Mouse (Mus musculus) erythroblast, adult 5-6 weeks (primary cell): ENCODE data around the gene Klhl40. TPM values are rescaled to one million over a fixed set of nuclear protein-coding genes. Genes with fewer than 3 reads are reported as not detected.

Source experiments
- ATAC-seq: replicated peaks from 2 replicates; pipeline ENCODE4 v1.8.0; 2016; ENCODE audit warnings: moderate number of reproducible peaks, mild to moderate bottlenecking, moderate TSS enrichment, inconsistent platforms; ENCODE audit not compliant: poor library complexity, low FRiP score, severe bottlenecking
- total RNA-seq, 2 experiments: library from RNA; stranded (forward) in 1 of 2; stranded (reverse) in 1 of 2; fragments of 150-400 nt in 1 of 2; fragments of 200-764, 138-1000 nt in 1 of 2; gene quantifications; 2 replicates each; pipeline versions ENCODE4 v1.2.3 to v1.2.4; 2015 to 2017; ENCODE audit warnings: low replicate concordance in 2 of 2

Gene Klhl40
- total RNA-seq (2015; ENCODE audit: low replicate concordance) (not detected in 2 replicates), total RNA-seq (2017; ENCODE audit: low replicate concordance) (not detected in 2 replicates)

DNA sequence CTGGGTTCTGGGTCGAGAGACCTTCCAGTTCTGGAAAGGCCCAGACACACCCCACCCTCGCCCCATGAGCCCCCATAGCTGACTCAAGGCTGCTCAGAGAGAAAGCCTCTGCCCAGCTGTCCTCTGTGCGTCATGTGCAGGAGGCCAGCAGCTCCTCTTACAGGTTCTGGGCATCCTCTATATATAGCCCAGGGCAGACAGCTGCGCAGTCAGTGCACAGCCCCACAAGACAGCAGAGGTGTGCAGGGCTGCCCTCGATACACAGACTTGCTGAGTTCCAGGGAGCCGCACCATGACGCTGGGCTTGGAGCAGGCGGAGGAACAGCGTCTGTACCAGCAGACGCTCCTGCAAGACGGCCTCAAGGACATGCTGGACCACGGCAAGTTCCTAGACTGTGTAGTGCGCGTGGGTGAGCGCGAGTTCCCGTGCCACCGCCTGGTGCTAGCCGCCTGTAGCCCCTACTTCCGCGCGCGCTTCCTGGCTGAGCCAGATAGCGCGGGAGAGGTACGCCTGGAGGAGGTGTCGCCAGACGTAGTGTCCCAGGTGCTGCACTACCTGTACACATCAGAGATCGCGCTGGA is at the start of gene Klhl40:
Klhl40 (plus strand) TSS at position 124 of the 582 bp plus-strand sequence.
- no peak for ATAC-seq

GRCm38 (mm10) chr9:121740490-121740889 is 36.9 kb upstream of the Klhl40 start:
- ATAC-seq = no peak

DNA sequence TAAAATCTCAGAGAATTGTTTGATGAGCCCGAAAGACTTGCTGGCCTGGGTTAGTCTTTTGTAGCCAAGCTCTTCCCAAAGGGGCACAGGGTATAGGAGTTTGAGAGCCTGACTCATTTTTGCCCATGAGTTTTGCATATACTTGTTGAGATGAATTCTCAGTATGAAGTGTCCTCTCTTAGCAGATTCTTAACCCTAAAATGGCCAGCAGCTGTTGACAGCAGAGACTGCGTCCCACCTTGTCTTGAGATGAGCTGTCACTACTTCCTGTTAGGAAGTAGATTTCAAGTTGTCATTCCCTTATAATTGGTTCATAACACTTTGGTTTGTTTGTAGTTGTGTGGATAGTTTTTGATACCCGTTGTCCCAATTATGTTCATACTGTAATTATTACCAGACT is 36.2 kb upstream of the Klhl40 start:
- ATAC-seq = no peak

DNA sequence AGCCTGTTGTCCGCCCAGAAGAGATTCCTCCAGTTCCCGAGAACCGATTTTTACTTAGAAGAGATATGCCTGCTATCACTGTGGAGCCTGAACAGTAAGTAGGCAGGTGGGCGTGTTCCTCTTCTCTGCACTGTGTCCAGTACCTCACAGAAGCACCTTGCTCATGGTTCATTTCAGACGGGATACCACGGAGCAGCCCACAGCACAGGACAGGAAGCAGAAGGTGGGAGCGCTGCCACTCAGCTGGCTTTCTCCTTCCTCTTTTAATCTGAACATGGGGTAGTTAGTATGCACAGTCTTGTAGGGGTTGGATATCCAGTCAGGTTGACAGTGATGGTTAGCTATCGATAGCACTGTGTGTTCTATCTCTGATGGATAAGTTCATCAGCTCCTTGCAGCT is 33.4 kb upstream of the Klhl40 start:
- ATAC-seq = no peak

DNA sequence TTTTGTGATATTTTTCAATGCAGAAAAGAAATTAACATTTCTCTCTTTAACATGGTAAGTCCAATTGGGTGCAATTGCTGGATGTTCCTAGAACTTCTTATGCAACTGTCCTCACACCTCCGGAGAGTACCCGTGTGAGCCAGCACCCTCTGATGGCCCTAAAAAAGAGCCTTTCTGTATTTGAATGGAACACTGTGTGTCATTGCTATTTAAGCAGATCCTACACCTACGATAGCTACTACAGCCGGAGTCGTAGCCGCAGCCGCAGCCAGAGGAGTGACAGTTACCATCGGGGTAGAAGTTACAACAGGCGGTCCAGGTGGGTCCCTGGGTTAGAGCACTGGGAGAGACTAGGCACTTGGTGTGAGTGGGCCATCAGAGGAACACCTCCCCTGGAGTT is 24.6 kb upstream of the Klhl40 start:
- no peak for ATAC-seq

DNA sequence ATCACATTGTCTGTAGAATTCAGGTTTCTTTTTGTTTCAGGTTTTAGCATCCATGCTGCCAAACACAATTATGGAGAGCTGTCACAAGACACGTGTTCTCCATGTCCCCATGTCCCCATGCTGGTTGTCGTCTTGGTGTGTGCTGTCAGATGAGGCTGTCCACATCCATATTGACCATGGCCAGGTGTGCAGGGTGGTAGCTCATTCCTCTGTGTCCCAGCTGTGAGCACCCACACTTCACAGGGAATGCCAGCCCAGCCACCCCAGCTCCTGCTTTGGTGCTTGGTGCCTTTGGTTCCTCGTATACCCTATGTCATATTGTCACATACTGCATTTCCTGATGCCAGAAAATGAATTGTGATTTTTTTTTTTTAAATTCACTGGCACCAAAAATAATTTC is 22.8 kb upstream of the Klhl40 start:
- no peak for ATAC-seq

DNA sequence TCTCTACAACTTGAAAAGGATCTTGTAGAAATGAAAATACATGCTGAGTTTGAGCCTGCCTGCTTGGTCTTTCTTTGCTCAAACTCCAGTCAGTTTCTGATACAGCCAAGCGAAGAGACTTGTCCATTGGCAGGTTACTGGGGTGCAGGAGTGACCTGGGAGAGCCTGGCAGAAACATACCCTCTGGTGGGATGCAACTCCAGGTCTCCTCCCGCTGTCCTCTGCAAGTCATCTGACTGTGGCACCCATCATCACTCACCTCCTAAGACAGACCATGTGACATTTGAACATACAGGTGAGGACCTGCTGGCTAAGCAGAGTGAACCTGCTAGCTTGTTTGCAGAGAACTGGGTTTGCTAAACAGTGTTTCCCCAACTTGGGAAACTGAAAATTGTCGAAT is 20.6 kb upstream of the Klhl40 start:
- ATAC-seq = no peak

GRCm38 (mm10) chr9:121757432-121757831 is 20.0 kb upstream of the Klhl40 start:
- ATAC-seq = no peak

DNA sequence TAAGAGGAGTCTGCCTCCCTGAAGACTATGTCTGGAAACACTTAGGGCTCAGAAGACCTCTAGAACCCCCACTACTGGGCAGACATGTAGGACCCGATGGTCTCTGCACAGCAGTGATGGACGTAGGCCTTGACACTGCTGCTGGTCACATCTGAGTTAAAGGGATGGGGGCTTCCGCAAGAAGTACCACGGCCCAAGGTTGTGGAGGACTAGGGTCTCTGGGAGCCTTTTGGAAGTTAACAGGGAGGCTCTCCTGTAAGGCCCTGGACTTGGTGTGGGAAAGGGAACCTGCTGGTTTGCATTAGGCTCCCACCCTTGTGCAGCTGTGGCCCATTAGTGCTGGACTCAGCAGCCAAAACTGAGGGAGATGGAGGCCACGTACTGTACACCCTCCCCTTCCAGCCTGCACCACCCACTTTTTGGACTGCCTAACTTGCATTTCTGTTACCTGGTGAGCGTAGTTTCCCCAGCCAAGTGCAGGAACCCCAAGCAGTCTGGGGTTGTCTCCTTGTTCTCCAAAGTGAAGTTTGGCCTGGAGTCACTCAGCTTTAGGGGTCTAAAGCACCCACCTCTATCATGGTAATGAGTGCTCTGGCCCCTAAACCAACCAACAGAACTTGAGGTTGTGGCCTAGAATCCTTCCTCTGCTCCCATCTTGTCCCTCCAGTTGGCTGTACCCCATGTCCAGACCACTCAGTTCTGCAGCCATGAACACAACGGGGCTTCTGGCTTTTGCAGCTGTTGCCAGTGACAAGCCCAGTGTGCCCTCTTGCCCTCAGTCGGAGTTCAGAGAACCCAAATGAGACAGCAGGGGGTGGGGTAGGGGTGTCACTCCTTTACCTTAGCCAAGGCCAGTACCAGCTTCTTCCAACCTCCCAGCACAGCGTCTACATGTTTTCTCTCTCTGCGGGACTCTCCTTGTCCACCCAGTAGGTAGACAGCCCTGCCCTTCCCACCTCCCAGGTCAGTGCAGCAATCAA is 19.3 kb upstream of the Klhl40 start:
- ATAC-seq = no peak

DNA sequence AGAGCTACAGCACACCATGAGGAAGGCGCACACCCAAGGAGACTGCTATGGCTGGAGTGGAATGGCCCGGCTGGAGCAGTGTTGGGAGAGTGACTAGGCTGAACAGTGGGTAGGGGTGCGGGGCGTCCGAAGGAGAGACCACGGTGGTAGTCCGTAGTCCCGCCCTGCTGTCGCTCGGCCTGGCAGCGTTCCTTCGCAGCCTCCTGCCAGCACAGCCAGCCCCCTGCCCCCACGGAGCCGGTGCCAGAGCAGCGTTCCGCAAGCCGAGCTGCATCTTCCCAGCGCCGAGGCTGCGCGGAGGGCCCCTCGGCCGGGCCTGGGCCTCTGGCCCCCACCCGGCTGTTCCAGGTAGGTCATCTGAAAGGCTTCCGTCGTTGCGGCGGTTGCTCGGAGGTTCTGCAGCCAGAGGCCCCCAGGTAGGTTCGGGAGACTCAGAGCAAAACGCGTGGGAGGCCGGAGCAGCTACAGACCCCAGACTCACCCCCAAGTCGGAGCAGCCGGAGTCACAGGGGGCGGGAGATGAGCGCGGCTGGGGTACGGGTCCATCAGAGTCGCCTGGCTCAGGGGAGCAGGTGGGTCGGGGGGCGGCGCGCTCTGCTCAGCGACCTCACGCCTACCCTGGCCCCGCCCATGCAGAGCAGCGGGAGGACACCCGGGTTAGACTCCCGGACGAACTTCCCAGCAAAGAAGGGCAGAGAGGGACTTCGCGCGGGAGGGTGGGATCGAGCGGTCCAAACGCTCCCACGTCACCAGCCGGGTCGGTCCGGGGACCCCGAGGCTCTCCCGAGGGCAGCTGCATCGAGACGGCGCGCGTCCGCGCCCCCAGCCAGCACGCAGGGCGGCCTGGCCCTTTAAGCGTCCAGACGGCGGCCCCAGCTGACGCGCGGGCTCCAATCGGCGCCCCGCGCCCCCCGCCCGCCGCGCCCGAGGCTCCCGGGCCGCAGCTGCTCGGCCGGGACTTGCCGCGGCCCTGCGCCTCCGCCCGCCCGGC is 18.0 kb upstream of the Klhl40 start, which contains the start of gene Zfp651:
Zfp651 (plus strand) TSS at position 240 of the 991 bp plus-strand sequence.
- ATAC-seq = no peak

DNA sequence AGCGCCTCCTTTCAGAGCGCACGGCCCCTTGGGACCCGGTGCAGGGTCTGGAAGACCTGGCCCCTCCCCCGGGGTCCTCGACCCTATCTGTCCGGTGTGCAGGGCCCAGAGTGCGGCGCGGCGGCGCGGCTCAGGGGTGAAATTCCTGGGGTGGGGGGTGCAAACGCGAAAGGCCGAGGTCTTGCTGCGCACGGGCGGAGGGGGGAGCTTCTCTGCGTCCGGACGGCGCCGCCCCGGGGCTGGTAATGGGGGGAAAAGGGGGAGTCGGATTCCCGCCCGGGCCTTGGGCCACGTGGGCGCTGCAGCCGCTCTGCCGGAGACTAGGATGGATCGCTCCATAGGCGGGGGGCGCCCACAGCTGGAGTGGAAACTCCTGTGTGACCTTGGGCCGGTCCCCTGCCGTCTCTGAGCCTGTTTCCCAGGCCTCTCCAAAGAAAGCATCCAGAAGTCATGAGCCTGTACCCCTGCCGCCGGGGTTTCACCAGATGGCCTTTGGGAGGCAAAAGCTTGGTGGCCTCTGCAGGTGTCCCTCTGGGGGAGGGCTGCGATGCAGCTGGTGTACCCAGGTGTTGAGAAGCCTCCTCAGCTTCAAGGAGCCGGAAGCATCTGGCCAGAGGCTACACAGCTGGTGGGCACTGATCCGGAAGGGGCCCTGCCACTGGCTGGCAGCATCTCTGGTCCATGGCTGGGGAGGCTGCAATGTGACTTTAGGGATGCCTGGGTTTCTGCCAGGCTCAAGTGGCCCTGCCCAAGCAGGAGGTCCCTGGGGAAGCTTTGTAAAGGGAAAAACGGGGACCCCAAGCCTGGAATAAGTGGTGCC is 16.9 kb upstream of the Klhl40 start:
- ATAC-seq = no peak

GRCm38 (mm10) chr9:121761091-121761665 is 16.2 kb upstream of the Klhl40 start:
- ATAC-seq = no peak

DNA sequence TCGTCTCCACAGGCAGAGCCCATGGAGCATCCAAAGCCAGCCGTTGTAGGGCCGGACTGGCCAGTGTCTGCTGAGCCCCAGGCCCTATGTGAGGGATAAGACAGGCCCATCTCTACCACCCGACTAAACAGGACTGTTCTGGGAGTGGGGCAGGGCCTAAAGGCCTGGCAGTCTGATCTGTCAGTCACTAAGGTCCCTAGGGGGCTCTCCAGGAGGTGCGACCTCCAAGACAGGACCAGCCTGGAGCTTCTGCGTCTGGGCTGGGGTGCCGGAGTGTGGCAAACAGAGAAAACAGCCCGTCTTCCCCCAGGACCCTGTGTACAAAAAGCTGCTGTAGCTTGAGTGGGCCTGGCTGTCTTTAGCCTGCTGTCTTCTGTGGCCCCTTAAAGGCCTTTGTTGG is 15.6 kb upstream of the Klhl40 start:
- ATAC-seq = no peak

GRCm38 (mm10) chr9:121762248-121762647 is 15.2 kb upstream of the Klhl40 start:
- ATAC-seq = no peak

- ATAC-seq = no peak
These were observed 14.6 kb upstream of the Klhl40 start for GRCm38 (mm10) chr9:121762761-121763160.

- ATAC-seq = no peak
These were observed 13.7 kb upstream of the Klhl40 start for GRCm38 (mm10) chr9:121763716-121764115.

GRCm38 (mm10) chr9:121765166-121765855 is 12.1 kb upstream of the Klhl40 start:
- no peak for ATAC-seq

- no peak for ATAC-seq
These were observed 5.0 kb upstream of the Klhl40 start for GRCm38 (mm10) chr9:121772412-121772811.
